Mouse (Mus musculus): ENCODE results near the gene Pxdn. TPM values are rescaled to one million over a fixed set of nuclear protein-coding genes. Genes with fewer than 3 reads are reported as not detected.

The Pxdn gene
- total and polyA plus RNA-seq, 3 experiments = 0.04 to 0.21 (median 0.14) TPM

GRCm38 (mm10) chr12:30050235-30050634, 112.8 kb downstream of the Pxdn start:
- H3K9me3 ChIP-seq (replicated peaks; ENCODE audit: low read length) = no peaks in the 10 kb centered on the region
- dilution Hi-C loops (cut with MboI; ENCODE audit: extremely low pct_ligation_motif_present, extremely low pct_unique_long_range_greater_than_20kb, low sequenced_read_pairs) = no loop called here
- TF ChIP-seq ZKSCAN1 (IDR thresholded peaks at IDR 0.05; ENCODE audit: borderline replicate concordance, low read depth, low read length) = no peak
- peak; percentile 19; the same call in 1 of the 2 replicates for TF ChIP-seq ZC3H11A (IDR thresholded peaks at IDR 0.05; ENCODE audit: low read depth, low read length)
- TF ChIP-seq POLR2AphosphoS2 (IDR thresholded peaks at IDR 0.05; ENCODE audit: low read depth, low read length) = no peak
- TF ChIP-seq NELFE (IDR thresholded peaks at IDR 0.05; ENCODE audit: low read depth, low read length) = no peak
- peak; percentile 77 to 85 for TF ChIP-seq CTCF (conservative IDR thresholded peaks at IDR 0.05 in 1 of 2, IDR thresholded peaks at IDR 0.05 in 1 of 2; ENCODE audit: low read depth in 2 of 2, low read length in 2 of 2)
- TF ChIP-seq ZNF384 (IDR thresholded peaks at IDR 0.05; ENCODE audit: low read depth, low read length) = no peak
- TF ChIP-seq HCFC1 (IDR thresholded peaks at IDR 0.05; ENCODE audit: low read depth, low read length) = no peak
- TF ChIP-seq MEF2A (IDR thresholded peaks at IDR 0.05; ENCODE audit: borderline replicate concordance, low read depth, low read length) = no peak
- no peak for TF ChIP-seq MXI1 (IDR thresholded peaks at IDR 0.05; ENCODE audit: low read depth, low read length)
- TF ChIP-seq IRF4 (IDR thresholded peaks at IDR 0.05; ENCODE audit: low read depth, low read length) = no peak
- no peak for TF ChIP-seq ELF1 (IDR thresholded peaks at IDR 0.05; ENCODE audit: low read depth, low read length)
- TF ChIP-seq JUND (conservative IDR thresholded peaks at IDR 0.05; ENCODE audit: low read depth, low read length) = no peak
- TF ChIP-seq PAX5 (IDR thresholded peaks at IDR 0.05; ENCODE audit: low read length) = no peak
- TF ChIP-seq MAX (IDR thresholded peaks at IDR 0.05; ENCODE audit: low read length) = no peak
- no peak for TF ChIP-seq JUN (IDR thresholded peaks at IDR 0.05; ENCODE audit: insufficient read depth, low read depth, low read length)
- no peak for TF ChIP-seq SIN3A (IDR thresholded peaks at IDR 0.05; ENCODE audit: low read length)
- no peak for TF ChIP-seq KAT2A (IDR thresholded peaks at IDR 0.05; ENCODE audit: insufficient replicate concordance, low read length)
- no peak for TF ChIP-seq NRF1 (IDR thresholded peaks at IDR 0.05; ENCODE audit: low read depth, low read length)
- peak; percentile 63 for TF ChIP-seq SMC3 (IDR thresholded peaks at IDR 0.05; ENCODE audit: low read depth, low read length)
- peak; percentile 85 for TF ChIP-seq RAD21 (IDR thresholded peaks at IDR 0.05; ENCODE audit: low read depth, low read length)
- no peak for TF ChIP-seq RCOR1 (conservative IDR thresholded peaks at IDR 0.05; ENCODE audit: low read depth, low read length)
- no peak for TF ChIP-seq ETS1 (conservative IDR thresholded peaks at IDR 0.05; ENCODE audit: low read depth, low read length)

More at GRCm38 (mm10) chr12:30050235-30050634, 112.8 kb downstream of the Pxdn start:
- H3K79me2 ChIP-seq (replicated peaks; ENCODE audit: control insufficient read depth, extremely low read depth, insufficient read depth, poor library complexity, severe bottlenecking) = no peaks in the 10 kb centered on the region
- H3K9ac ChIP-seq (ENCODE audit: insufficient read depth, low read depth) = no peak overlapping the region
- no peak overlapping the region for H3K4me2 ChIP-seq (ENCODE audit: insufficient read depth, low read depth, poor library complexity, severe bottlenecking)
- in situ Hi-C loops (cut with MboI; ENCODE audit: low pct_ligation_motif_present, low pct_unique_long_range_greater_than_20kb, low sequenced_read_pairs) = no loop called here
- no peaks in the 10 kb centered on the region for H3K36me3 ChIP-seq (replicated peaks in 1 of 2; ENCODE audit: control insufficient read depth in 1 of 2, insufficient read depth in 1 of 2, low read length in 1 of 2)
- H3K4me1 ChIP-seq (ENCODE audit: control insufficient read depth in 1 of 2, insufficient read depth in 2 of 2) = peaks cover 0 to 9% of the 10 kb centered on the region in 2 experiments; a peak in 2 of 4 replicates
- no peaks in the 10 kb centered on the region for H3K27me3 ChIP-seq (replicated peaks)
- peak; percentile 68 for DNase-seq (ENCODE audit: extremely low read depth)
- no peak overlapping the region for H3K4me3 ChIP-seq (replicated peaks in 1 of 3; ENCODE audit: low read depth in 2 of 3, low read length in 2 of 3, poor library complexity in 1 of 3)
- H3K27ac ChIP-seq (ENCODE audit: insufficient read depth, low read depth) = no peak overlapping the region

Measured in CH12.LX (cell line).